Mouse (Mus musculus) stomach, embryonic 16.5 days (tissue): ENCODE measurements at regions not wholly inside any gene's neighbourhood (a gene's known extent, or its start where the extent isn't known, plus 50 kb on each side); places are given as distances from the start of the nearest gene placed in this dataset.

ENCODE experiments used
- ATAC-seq: fragments of 200-750 bp; cut with Nextera tagmentation; 2 replicates; pipeline ENCODE4 v1.8.0; 2017; ENCODE audit warnings: moderate number of reproducible peaks, moderate TSS enrichment; ENCODE audit not compliant: insufficient read depth, low FRiP score
- H3K27ac ChIP-seq: fragments of 300-500 bp; sonication (generic); 2 replicates; pipeline ENCODE4 v1.5.1; 2014; ENCODE audit warnings: low read length
- H3K27me3 ChIP-seq: fragments of 300-500 bp; sonication (generic); 2 replicates; pipeline ENCODE4 v1.6.1; 2014; ENCODE audit warnings: low read length, control low read depth, mixed read lengths; ENCODE audit not compliant: control insufficient read depth, insufficient read depth
- H3K36me3 ChIP-seq: fragments of 300-500 bp; sonication (generic); 2 replicates; pipeline ENCODE4 v1.6.1; 2014; ENCODE audit warnings: low read length; ENCODE audit not compliant: control insufficient read depth, insufficient read depth
- H3K4me1 ChIP-seq: fragments of 300-500 bp; sonication (generic); 2 replicates; pipeline ENCODE4 v1.6.1; 2014; ENCODE audit warnings: low read length, control low read depth, mixed read lengths; ENCODE audit not compliant: control insufficient read depth, insufficient read depth
- H3K4me2 ChIP-seq: fragments of 300-500 bp; sonication (generic); 2 replicates; pipeline ENCODE4 v1.6.1; 2014; ENCODE audit warnings: low read depth, low read length, mixed read lengths
- H3K4me3 ChIP-seq: fragments of 300-500 bp; sonication (generic); replicated peaks from 2 replicates; pipeline ENCODE4 v1.5.1; 2014; ENCODE audit warnings: mild to moderate bottlenecking, low read length
- H3K9ac ChIP-seq: fragments of 300-500 bp; sonication (generic); 2 replicates; pipeline ENCODE4 v1.6.1; 2014; ENCODE audit warnings: low read length
- H3K9me3 ChIP-seq: fragments of 300-500 bp; sonication (generic); replicated peaks from 2 replicates; pipeline ENCODE4 v1.6.1; 2016; ENCODE audit warnings: low read length, control low read depth; ENCODE audit not compliant: control insufficient read depth
- WGBS: fragments of 180-500 bp; shearing (Covaris S2); extraction: QIAGEN DNeasy Blood & Tissue Kit; methylation state at CpG from one replicate; pipeline ENCODE4 v1.1.7; 2014; 5-methylcytosine and 5-hydroxymethylcytosine counted together

GRCm38 (mm10) chr15:88058071-88058470, 514.0 kb downstream of the Fam19a5 start:
- Histone ChIP-seq H3K4me2 (no peak overlapping the region), H3K27ac (no peak overlapping the region), H3K36me3 (no peaks in the 10 kb centered on the region), H3K27me3 (no peaks in the 10 kb centered on the region), H3K4me1 (no peaks in the 10 kb centered on the region), H3K9ac (no peak overlapping the region), H3K9me3 (no peaks in the 10 kb centered on the region), H3K4me3 (no peak overlapping the region)
- no peak for ATAC-seq
- WGBS: 50% methylated on average over 4 of the region's 4 CpGs

- H3K36me3 ChIP-seq: no peaks in the 10 kb centered on the region
- no peaks in the 10 kb centered on the region for H3K9me3 ChIP-seq
- 72% methylated on average over 4 of the region's 4 CpGs for WGBS
- no peak overlapping the region for H3K4me3 ChIP-seq
- no peak for ATAC-seq
- H3K4me1 ChIP-seq: no peaks in the 10 kb centered on the region
- H3K27ac ChIP-seq: no peak overlapping the region
- H3K27me3 ChIP-seq: no peaks in the 10 kb centered on the region
- no peak overlapping the region for H3K9ac ChIP-seq
- H3K4me2 ChIP-seq: no peak overlapping the region
Observed at GRCm38 (mm10) chr15:88060935-88061334, 516.8 kb downstream of the Fam19a5 start.

- WGBS: 36% methylated on average over 5 of the region's 5 CpGs
- Histone ChIP-seq H3K27me3 (no peaks in the 10 kb centered on the region), H3K9ac (no peak overlapping the region), H3K4me1 (no peaks in the 10 kb centered on the region), H3K9me3 (no peaks in the 10 kb centered on the region), H3K36me3 (no peaks in the 10 kb centered on the region), H3K4me3 (no peak overlapping the region), H3K27ac (no peak overlapping the region), H3K4me2 (no peak overlapping the region)
- no peak for ATAC-seq
Observed at GRCm38 (mm10) chr15:88063041-88063440, 518.9 kb downstream of the Fam19a5 start.

GRCm38 (mm10) chr15:88068476-88068875, 524.4 kb downstream of the Fam19a5 start:
- H3K27ac ChIP-seq: no peak overlapping the region
- no peak for ATAC-seq
- no peak overlapping the region for H3K9ac ChIP-seq
- no peak overlapping the region for H3K4me2 ChIP-seq
- H3K9me3 ChIP-seq: no peaks in the 10 kb centered on the region
- no peaks in the 10 kb centered on the region for H3K36me3 ChIP-seq
- no peaks in the 10 kb centered on the region for H3K4me1 ChIP-seq
- no peaks in the 10 kb centered on the region for H3K27me3 ChIP-seq
- WGBS: 41% methylated on average over 3 of the region's 3 CpGs
- H3K4me3 ChIP-seq: no peak overlapping the region

GRCm38 (mm10) chr15:88072676-88073075, 527.4 kb upstream of the Zdhhc25 start:
- no peak overlapping the region for H3K9ac ChIP-seq
- no peak for ATAC-seq
- H3K4me2 ChIP-seq: no peak overlapping the region
- H3K9me3 ChIP-seq: no peaks in the 10 kb centered on the region
- no peaks in the 10 kb centered on the region for H3K4me1 ChIP-seq
- H3K4me3 ChIP-seq: no peak overlapping the region
- no peaks in the 10 kb centered on the region; the same call in 1 of the 2 replicates for H3K27me3 ChIP-seq
- no peak overlapping the region for H3K27ac ChIP-seq
- H3K36me3 ChIP-seq: no peaks in the 10 kb centered on the region
- 32% methylated on average over 1 of the region's 1 CpGs for WGBS

- ATAC-seq: no peak
- Histone ChIP-seq H3K4me2 (no peak overlapping the region), H3K4me3 (no peak overlapping the region), H3K27me3 (no peaks in the 10 kb centered on the region), H3K36me3 (no peaks in the 10 kb centered on the region), H3K4me1 (no peaks in the 10 kb centered on the region), H3K9ac (no peak overlapping the region), H3K9me3 (no peaks in the 10 kb centered on the region), H3K27ac (no peak overlapping the region)
- 49% methylated on average over 5 of the region's 5 CpGs for WGBS
Observed at GRCm38 (mm10) chr15:88083911-88084310, 516.2 kb upstream of the Zdhhc25 start.

- Histone ChIP-seq H3K4me3 (no peak overlapping the region), H3K27me3 (no peaks in the 10 kb centered on the region), H3K4me2 (no peak overlapping the region), H3K9ac (no peak overlapping the region), H3K27ac (no peak overlapping the region), H3K9me3 (no peaks in the 10 kb centered on the region), H3K4me1 (no peaks in the 10 kb centered on the region), H3K36me3 (no peaks in the 10 kb centered on the region)
- 36% methylated on average over 3 of the region's 3 CpGs for WGBS
- ATAC-seq: no peak
Observed at GRCm38 (mm10) chr15:88085631-88086030, 514.5 kb upstream of the Zdhhc25 start.

- ATAC-seq: no peak
- WGBS: 61% methylated on average over 4 of the region's 4 CpGs
Observed at GRCm38 (mm10) chr15:88089486-88089885, 510.6 kb upstream of the Zdhhc25 start.

GRCm38 (mm10) chr15:88091390-88091789, 508.7 kb upstream of the Zdhhc25 start:
- 90% methylated on average over 5 of the region's 5 CpGs for WGBS
- 0 out of 2 replicates have a peak, but pooled peaks cover 4% of the 10 kb centered on the region for H3K9me3 ChIP-seq

More at GRCm38 (mm10) chr15:88089486-88089885, 510.6 kb upstream of the Zdhhc25 start:
- H3K4me1 ChIP-seq: no peaks in the 10 kb centered on the region
- H3K27me3 ChIP-seq: no peaks in the 10 kb centered on the region
- H3K4me3 ChIP-seq: no peak overlapping the region
- no peak overlapping the region for H3K27ac ChIP-seq
- H3K9me3 ChIP-seq: 0 out of 2 replicates have a peak, but pooled peaks cover 4% of the 10 kb centered on the region
- H3K4me2 ChIP-seq: no peak overlapping the region
- no peak overlapping the region for H3K9ac ChIP-seq
- no peaks in the 10 kb centered on the region for H3K36me3 ChIP-seq

GRCm38 (mm10) chr15:88120376-88120775, 479.7 kb upstream of the Zdhhc25 start:
- Histone ChIP-seq H3K27me3 (no peaks in the 10 kb centered on the region), H3K36me3 (no peaks in the 10 kb centered on the region), H3K9ac (no peak overlapping the region), H3K4me2 (no peak overlapping the region), H3K4me1 (no peaks in the 10 kb centered on the region), H3K4me3 (no peak overlapping the region), H3K9me3 (no peaks in the 10 kb centered on the region), H3K27ac (no peak overlapping the region)
- 40% methylated on average over 5 of the region's 5 CpGs for WGBS
- ATAC-seq: no peak

More at GRCm38 (mm10) chr15:88091390-88091789, 508.7 kb upstream of the Zdhhc25 start:
- Histone ChIP-seq H3K9ac (no peak overlapping the region), H3K36me3 (no peaks in the 10 kb centered on the region), H3K4me1 (no peaks in the 10 kb centered on the region), H3K27me3 (no peaks in the 10 kb centered on the region), H3K27ac (no peak overlapping the region), H3K4me3 (no peak overlapping the region), H3K4me2 (no peak overlapping the region)
- ATAC-seq: no peak
